Mouse (Mus musculus): ENCODE results near the gene Hivep2.

The Hivep2 gene

GRCm38 (mm10) chr10:14168869-14169566 is 203.1 kb downstream of the Hivep2 start:
- no peak for DNase-seq (ENCODE audit: low read depth)

GRCm38 (mm10) chr10:14174124-14174523 is 208.2 kb downstream of the Hivep2 start:
- DNase-seq (ENCODE audit: low read depth), result no peak

- no peak for DNase-seq (ENCODE audit: low read depth)
Measured at GRCm38 (mm10) chr10:14179424-14180339, 213.8 kb downstream of the Hivep2 start.

- no peak for DNase-seq (ENCODE audit: low read depth)
Measured at GRCm38 (mm10) chr10:14186352-14186976, 220.6 kb downstream of the Hivep2 start.

- no peak for DNase-seq (ENCODE audit: low read depth)
Measured at GRCm38 (mm10) chr10:14189050-14189449, 223.2 kb downstream of the Hivep2 start.

GRCm38 (mm10) chr10:14191202-14191601 is 225.3 kb downstream of the Hivep2 start:
- DNase-seq (ENCODE audit: low read depth), result no peak

GRCm38 (mm10) chr10:14192156-14192555 is 226.3 kb downstream of the Hivep2 start:
- DNase-seq (ENCODE audit: low read depth), result no peak

GRCm38 (mm10) chr10:14193702-14194101 is 227.8 kb downstream of the Hivep2 start:
- no peak for DNase-seq (ENCODE audit: low read depth)

- no peak for DNase-seq (ENCODE audit: low read depth)
Measured at GRCm38 (mm10) chr10:14195778-14196650, 230.1 kb downstream of the Hivep2 start.

GRCm38 (mm10) chr10:14196785-14197184 is 230.9 kb downstream of the Hivep2 start:
- DNase-seq (ENCODE audit: low read depth), result no peak

- DNase-seq (ENCODE audit: low read depth), result no peak
Measured at GRCm38 (mm10) chr10:14197261-14197660, 231.4 kb downstream of the Hivep2 start.

GRCm38 (mm10) chr10:14199332-14199731 is 233.5 kb downstream of the Hivep2 start:
- DNase-seq (ENCODE audit: low read depth), result no peak

GRCm38 (mm10) chr10:14200310-14200709 is 234.4 kb downstream of the Hivep2 start:
- no peak for DNase-seq (ENCODE audit: low read depth)

Data from fibroblast of lung, adult 2 months (primary cell).